Mouse (Mus musculus): ENCODE measurements around the gene Dgkh.

GRCm38 (mm10) chr14:78509791-78510190 is 222.8 kb downstream of the Dgkh start:
- no peak for TF ChIP-seq CTCF (IDR thresholded peaks at IDR 0.05; ENCODE audit: low read depth)
- TF ChIP-seq EP300 (optimal IDR thresholded peaks at IDR 0.05) = no peak

Data from stomach, postnatal 0 days (tissue).